Mouse (Mus musculus) kidney, embryonic 16.5 days (tissue): ENCODE measurements around the gene Olfr149. TPM values are rescaled to one million over a fixed set of nuclear protein-coding genes. Genes with fewer than 3 reads are reported as not detected.
A peak's percentile ranks its signal among the peaks of the same experiment; 100 is the strongest.
"Not testable (repeated sequence)": the region's sequence is repeated elsewhere in the genome, so short reads cannot be mapped to it uniquely, and the experiment has no call there.

ENCODE experiments used
- ATAC-seq: fragments of 200-750 bp; cut with Nextera tagmentation; 2 replicates; pipeline ENCODE4 v1.8.0; 2017; ENCODE audit warnings: moderate TSS enrichment; ENCODE audit not compliant: low FRiP score, low TSS enrichment
- H3K27ac ChIP-seq: fragments of 300-500 bp; sonication (generic); 2 replicates; pipeline ENCODE4 v1.5.1; 2014; ENCODE audit warnings: low read length
- H3K27me3 ChIP-seq: fragments of 300-500 bp; sonication (generic); 2 replicates; pipeline ENCODE4 v1.6.1; 2014; ENCODE audit warnings: low read length, control low read depth, mixed read lengths; ENCODE audit not compliant: insufficient read depth
- H3K36me3 ChIP-seq: fragments of 300-500 bp; sonication (generic); 2 replicates; pipeline ENCODE4 v1.6.1; 2014; ENCODE audit warnings: low read length, control low read depth, mixed read lengths; ENCODE audit not compliant: insufficient read depth
- H3K4me1 ChIP-seq: fragments of 300-500 bp; sonication (generic); 2 replicates; pipeline ENCODE4 v1.6.1; 2014; ENCODE audit warnings: low read length, control low read depth, mixed read lengths; ENCODE audit not compliant: insufficient read depth
- H3K4me2 ChIP-seq: fragments of 300-500 bp; sonication (generic); replicated peaks from 2 replicates; pipeline ENCODE4 v1.6.1; 2014; ENCODE audit warnings: low read depth, low read length
- H3K4me3 ChIP-seq: fragments of 300-500 bp; sonication (generic); 2 replicates; pipeline ENCODE4 v1.5.1; 2014; ENCODE audit warnings: mild to moderate bottlenecking, low read length
- H3K9ac ChIP-seq: fragments of 300-500 bp; sonication (generic); replicated peaks from 2 replicates; pipeline ENCODE4 v1.6.1; 2014; ENCODE audit warnings: low read length
- H3K9me3 ChIP-seq: fragments of 300-500 bp; sonication (generic); 2 replicates; pipeline ENCODE4 v1.6.1; 2016; ENCODE audit warnings: low read length, control low read depth
- WGBS: fragments of 180-500 bp; shearing (Covaris S2); extraction: QIAGEN DNeasy Blood & Tissue Kit; methylation state at CpG from one replicate; pipeline ENCODE4 v1.1.7; 2014; 5-methylcytosine and 5-hydroxymethylcytosine counted together
- polyA plus RNA-seq: library from polyadenylated mRNA; unstranded; fragments of >200 nt; fragmentation: Nextera tagmentation; extraction: Ambion mirVana; gene quantifications from 2 replicates; pipeline ENCODE4 v1.2.1, GENCODE M21; 2015

Gene Olfr149
- polyA plus RNA-seq, result not detected in 2 replicates

DNA sequence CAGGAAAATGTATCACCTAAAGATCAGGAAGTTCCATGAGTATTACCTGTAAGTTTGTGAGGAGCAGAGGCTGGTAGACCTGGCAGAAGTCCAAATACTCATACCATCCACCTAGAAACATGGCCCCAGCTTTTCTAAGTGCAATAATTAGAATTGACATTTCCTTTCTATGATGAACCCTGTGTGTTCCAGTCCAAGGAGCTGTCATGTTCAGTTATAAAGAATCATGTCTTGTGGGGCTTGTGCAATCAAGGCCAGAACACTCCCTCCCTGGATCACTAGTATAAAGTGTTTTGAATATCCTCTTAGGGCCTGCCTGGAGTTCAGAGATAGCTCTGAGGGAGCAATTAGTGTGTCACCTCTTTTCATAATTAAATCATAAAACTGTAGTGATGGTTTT is at the start of gene Olfr149:
Olfr149 (minus strand) TSS at position 101 of the 400 bp plus-strand sequence.
- H3K36me3 ChIP-seq, result no peaks in the 10 kb centered on the region

GRCm38 (mm10) chr9:39746428-39746827 is 39.5 kb upstream of the Olfr149 start:
- Histone ChIP-seq H3K27ac (no peak overlapping the region), H3K27me3 (no peaks in the 10 kb centered on the region), H3K9me3 (no peaks in the 10 kb centered on the region), H3K9ac (no peak overlapping the region), H3K4me1 (no peaks in the 10 kb centered on the region), H3K4me3 (no peak overlapping the region), H3K4me2 (no peak overlapping the region), H3K36me3 (no peaks in the 10 kb centered on the region)
- ATAC-seq, result no peak
- WGBS, result 85% methylated on average over 1 of the region's 1 CpGs

More for the DNA sequence above, at the start of gene Olfr149:
- H3K4me1 ChIP-seq, result no peaks in the 10 kb centered on the region
- no peak within 1 kb of the TSS for H3K27ac ChIP-seq
- no peak for ATAC-seq
- no peaks in the 10 kb centered on the region for H3K9me3 ChIP-seq
- no peak within 1 kb of the TSS for H3K9ac ChIP-seq
- no peak within 1 kb of the TSS for H3K4me3 ChIP-seq
- no peaks in the 10 kb centered on the region for H3K27me3 ChIP-seq
- H3K4me2 ChIP-seq, result no peak within 1 kb of the TSS

GRCm38 (mm10) chr9:39745949-39746348 is 39.0 kb upstream of the Olfr149 start, which contains the start of gene Olfr967:
Gene Olfr967 (plus strand): TSS chr9:39746249.
- H3K27me3 ChIP-seq, result no peaks in the 10 kb centered on the region
- H3K9ac ChIP-seq, result no peak within 1 kb of the TSS
- H3K9me3 ChIP-seq, result no peaks in the 10 kb centered on the region
- no peaks in the 10 kb centered on the region for H3K36me3 ChIP-seq
- ATAC-seq, result no peak
- no peak within 1 kb of the TSS for H3K4me3 ChIP-seq
- no peak within 1 kb of the TSS for H3K27ac ChIP-seq
- H3K4me1 ChIP-seq, result no peaks in the 10 kb centered on the region
- H3K4me2 ChIP-seq, result no peak within 1 kb of the TSS

DNA sequence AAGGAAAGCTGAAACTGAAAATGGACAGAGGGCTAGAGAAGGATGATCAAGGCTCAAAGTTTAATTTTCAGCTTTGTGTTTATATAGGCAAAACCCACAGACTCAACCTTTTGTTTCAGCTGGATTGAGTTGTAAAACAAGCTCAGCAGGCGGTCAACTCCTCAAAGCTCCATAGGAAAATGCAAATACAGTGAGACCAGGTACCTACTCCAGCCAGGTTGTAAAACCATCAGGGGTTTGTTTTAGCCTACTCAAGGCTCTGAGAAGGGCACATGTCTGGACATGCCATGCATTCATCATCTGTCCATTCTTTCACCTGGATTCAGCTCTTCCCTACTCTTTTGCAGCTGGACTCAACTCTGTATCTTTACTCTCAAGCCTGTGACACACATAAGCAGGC is 33.8 kb upstream of the Olfr149 start:
- no peak overlapping the region for H3K27ac ChIP-seq
- H3K9me3 ChIP-seq, result no peaks in the 10 kb centered on the region
- no peaks in the 10 kb centered on the region for H3K4me1 ChIP-seq
- no peak for ATAC-seq
- H3K27me3 ChIP-seq, result no peaks in the 10 kb centered on the region
- no peaks in the 10 kb centered on the region for H3K36me3 ChIP-seq
- H3K4me2 ChIP-seq, result no peak overlapping the region
- no peak overlapping the region for H3K9ac ChIP-seq
- H3K4me3 ChIP-seq, result no peak overlapping the region
- WGBS, result 77% methylated on average over 1 of the region's 1 CpGs

DNA sequence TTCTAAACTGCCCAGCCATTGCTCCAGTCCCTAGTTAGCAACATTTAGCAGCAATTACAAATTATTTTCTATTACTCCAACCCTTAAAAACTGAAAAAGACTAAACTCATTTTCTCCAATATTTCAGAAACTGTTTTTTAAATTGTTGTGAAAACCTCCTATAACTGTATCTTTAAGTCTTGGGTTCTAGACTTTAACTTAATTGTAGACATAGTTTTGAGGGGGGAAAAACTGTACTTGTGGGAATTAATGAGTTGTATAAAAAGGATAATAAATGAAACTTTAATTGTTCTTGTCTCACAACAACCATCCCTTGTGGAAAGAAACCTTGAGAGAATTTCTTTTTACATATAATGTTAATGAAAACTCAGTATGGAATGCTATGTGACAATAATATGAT is 23.8 kb upstream of the Olfr149 start, which contains the start of gene Olfr150:
Olfr150 (plus strand) TSS at position 301 of the 400 bp plus-strand sequence.
- Histone ChIP-seq H3K36me3 (no peaks in the 10 kb centered on the region), H3K4me2 (no peak within 1 kb of the TSS), H3K9me3 (no peaks in the 10 kb centered on the region), H3K27me3 (no peaks in the 10 kb centered on the region), H3K4me1 (no peaks in the 10 kb centered on the region), H3K27ac (no peak within 1 kb of the TSS), H3K9ac (no peak within 1 kb of the TSS), H3K4me3 (no peak within 1 kb of the TSS)
- no peak for ATAC-seq

- H3K27ac ChIP-seq, result no peak within 1 kb of the TSS
- H3K4me2 ChIP-seq, result no peak within 1 kb of the TSS
- H3K4me3 ChIP-seq, result no peak within 1 kb of the TSS
- H3K36me3 ChIP-seq, result no peaks in the 10 kb centered on the region
- no peak within 1 kb of the TSS for H3K9ac ChIP-seq
- no peaks in the 10 kb centered on the region for H3K27me3 ChIP-seq
- H3K4me1 ChIP-seq, result no peaks in the 10 kb centered on the region
- no peak for ATAC-seq
- no peaks in the 10 kb centered on the region for H3K9me3 ChIP-seq
Measured at GRCm38 (mm10) chr9:39711053-39711452, 4.1 kb upstream of the Olfr149 start, which contains the start of gene Olfr965. Gene Olfr965 (plus strand): TSS chr9:39711353.

DNA sequence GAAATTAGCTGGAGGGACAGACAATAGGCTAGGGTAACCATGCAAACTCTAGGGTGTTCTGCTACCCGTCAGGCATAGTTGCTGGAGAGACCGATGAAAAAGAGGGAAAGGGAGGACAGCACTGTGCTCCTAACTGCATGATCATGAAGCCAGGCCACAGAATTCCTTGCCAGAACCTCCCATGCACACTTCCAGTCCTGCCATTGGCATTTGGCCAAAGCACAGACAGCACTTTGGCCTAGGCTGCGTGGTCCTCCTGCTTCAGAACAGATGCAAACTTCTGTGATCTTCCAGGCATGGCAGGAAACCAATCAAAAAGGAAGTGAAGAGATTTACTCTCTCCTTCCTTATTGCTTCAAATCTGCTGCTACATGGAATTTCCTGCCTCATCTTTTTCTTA is 2.0 kb upstream of the Olfr149 start:
- no peaks in the 10 kb centered on the region for H3K4me1 ChIP-seq
- H3K36me3 ChIP-seq, result no peaks in the 10 kb centered on the region
- H3K4me3 ChIP-seq, result no peak overlapping the region
- H3K9me3 ChIP-seq, result no peaks in the 10 kb centered on the region
- H3K27me3 ChIP-seq, result no peaks in the 10 kb centered on the region
- no peak overlapping the region for H3K27ac ChIP-seq
- 36% methylated on average over 3 of the region's 3 CpGs for WGBS
- no peak overlapping the region for H3K4me2 ChIP-seq
- ATAC-seq, result peak; percentile 79; the same call in 1 of the 2 replicates
- no peak overlapping the region for H3K9ac ChIP-seq

GRCm38 (mm10) chr9:39701123-39701522 is 5.8 kb downstream of the Olfr149 start:
- not testable (repeated sequence) for H3K4me3 ChIP-seq, H3K27me3 ChIP-seq, H3K9ac ChIP-seq, H3K27ac ChIP-seq, H3K4me1 ChIP-seq, H3K4me2 ChIP-seq, H3K36me3 ChIP-seq, ATAC-seq, H3K9me3 ChIP-seq
- whole genome bisulfite sequencing, result 90% methylated on average over 8 of the region's 8 CpGs

DNA sequence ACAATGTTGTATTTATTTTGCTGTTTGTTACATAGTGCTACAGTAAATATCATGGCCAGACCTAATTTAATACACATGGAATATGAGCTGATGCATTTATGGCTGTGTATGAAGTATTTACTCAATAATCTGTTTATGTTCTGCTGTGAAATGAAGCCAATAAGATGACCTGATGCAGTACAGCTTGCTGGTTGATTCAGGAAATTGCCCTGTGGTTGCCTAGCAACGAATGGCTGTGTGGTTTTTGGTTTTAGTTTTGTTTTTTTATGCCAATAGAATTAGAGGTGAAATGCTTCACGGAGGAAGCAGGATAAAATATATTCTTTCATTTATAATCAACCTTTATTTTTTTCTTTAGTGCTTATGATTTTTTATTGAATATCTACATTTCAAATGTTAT is 27.6 kb downstream of the Olfr149 start:
- no peak overlapping the region for H3K4me2 ChIP-seq
- no peak overlapping the region for H3K9ac ChIP-seq
- no peaks in the 10 kb centered on the region for H3K4me1 ChIP-seq
- no peak overlapping the region for H3K27ac ChIP-seq
- no peaks in the 10 kb centered on the region for H3K9me3 ChIP-seq
- ATAC-seq, result no peak
- H3K4me3 ChIP-seq, result no peak overlapping the region
- H3K27me3 ChIP-seq, result no peaks in the 10 kb centered on the region
- 73% methylated on average over 2 of the region's 2 CpGs for WGBS
- no peaks in the 10 kb centered on the region for H3K36me3 ChIP-seq

DNA sequence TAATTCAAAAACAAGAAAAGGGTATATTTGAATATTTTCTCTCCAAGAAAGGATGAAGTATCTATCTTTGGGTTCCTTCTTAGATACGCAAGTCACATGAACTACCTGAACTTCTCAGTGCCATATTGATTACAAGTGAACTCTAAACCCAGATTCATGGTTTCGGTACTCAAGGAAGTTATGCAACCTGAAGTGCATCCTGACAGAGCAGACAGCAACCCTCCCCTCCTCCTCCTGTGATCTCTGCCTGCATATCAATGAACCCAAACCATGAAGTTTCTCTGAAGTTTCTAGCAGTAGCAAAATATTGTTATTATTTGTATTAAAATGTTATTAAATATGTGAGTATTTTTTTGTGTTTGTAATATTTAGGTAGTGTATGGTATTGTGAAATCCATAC is 28.4 kb downstream of the Olfr149 start:
- Histone ChIP-seq H3K4me3 (no peak overlapping the region), H3K27me3 (no peaks in the 10 kb centered on the region), H3K4me2 (no peak overlapping the region), H3K4me1 (no peaks in the 10 kb centered on the region), H3K27ac (no peak overlapping the region), H3K36me3 (no peaks in the 10 kb centered on the region), H3K9me3 (no peaks in the 10 kb centered on the region), H3K9ac (no peak overlapping the region)
- no peak for ATAC-seq
- WGBS, result 94% methylated on average over 2 of the region's 2 CpGs
